Mouse (Mus musculus) ES-E14 (cell line): ENCODE measurements at regions not wholly inside any gene's neighbourhood (a gene's known extent, or its start where the extent isn't known, plus 50 kb on each side); places are given as distances from the start of the nearest gene placed in this dataset.

Experiments used
- CHD2 ChIP-seq: IDR thresholded peaks from 2 replicates; pipeline ENCODE4 v1.6.1; 2014; ENCODE audit warnings: mild to moderate bottlenecking, low read depth, low read length, inconsistent platforms
- HCFC1 ChIP-seq: IDR thresholded peaks from 2 replicates; pipeline ENCODE4 v1.6.1; 2012; ENCODE audit warnings: low read length, inconsistent platforms, borderline replicate concordance; ENCODE audit not compliant: insufficient read depth
- MAFK ChIP-seq: IDR thresholded peaks from 2 replicates; pipeline ENCODE4 v1.6.1; 2014; ENCODE audit warnings: mild to moderate bottlenecking, low read depth, low read length, inconsistent platforms; ENCODE audit not compliant: insufficient read depth
- ZC3H11A ChIP-seq: IDR thresholded peaks from 2 replicates; pipeline ENCODE4 v1.6.1; 2012; ENCODE audit warnings: low read depth, mild to moderate bottlenecking, inconsistent platforms, low read length, borderline replicate concordance
- ZNF384 ChIP-seq: IDR thresholded peaks from 2 replicates; pipeline ENCODE4 v1.6.1; 2012; ENCODE audit warnings: low read depth, low read length, inconsistent platforms

DNA sequence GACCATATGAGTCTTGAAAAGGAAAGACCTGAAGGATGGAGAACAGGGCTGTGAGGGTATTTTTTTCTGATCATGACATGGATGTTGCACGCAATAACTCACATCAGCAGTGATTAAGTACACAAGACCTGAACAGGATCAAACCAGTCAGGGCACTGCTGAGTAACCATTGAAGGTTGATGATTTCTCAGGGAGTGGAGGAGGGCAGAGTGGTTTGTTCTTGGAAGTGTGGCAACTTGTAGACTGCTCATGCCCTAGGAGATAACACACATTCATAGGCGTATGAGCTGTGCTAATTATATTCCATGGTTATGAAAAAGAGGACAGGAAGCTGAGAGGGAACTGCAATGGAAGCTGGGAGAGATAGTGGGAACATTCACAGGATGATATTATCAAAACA lies 88.8 kb upstream of the Gpc5 start:
- no peak for TF ChIP-seq ZNF384
- no peak for TF ChIP-seq ZC3H11A
- no peak for TF ChIP-seq MAFK
- TF ChIP-seq HCFC1, result no peak
- no peak for TF ChIP-seq CHD2
